Mouse (Mus musculus): ENCODE data around the gene Tmem158. TPM values are rescaled to one million over a fixed set of nuclear protein-coding genes. Genes with fewer than 3 reads are reported as not detected.

The Tmem158 gene
- polyA plus RNA-seq, 1 experiment = 12.8 TPM

DNA sequence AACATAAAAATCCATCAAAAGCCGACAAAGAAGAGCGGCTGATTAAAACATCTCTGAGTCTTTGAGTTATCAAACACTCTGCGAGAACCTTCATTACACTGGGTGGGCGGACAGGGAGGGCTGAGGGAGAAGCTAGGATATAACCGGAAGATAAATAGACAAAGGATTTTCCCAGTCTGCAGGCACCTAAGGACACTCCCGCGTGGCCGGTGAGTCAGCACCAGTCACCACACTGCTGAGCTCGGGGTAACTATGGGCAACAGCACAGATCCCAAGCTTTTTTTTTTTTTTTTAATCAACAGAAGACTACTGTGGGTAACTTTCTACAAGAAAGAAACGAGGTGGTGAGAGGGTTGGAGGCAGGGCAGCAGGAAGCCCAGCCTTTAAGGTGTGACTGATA, 16.6 kb downstream of the Tmem158 start:
- DNase-seq = no peak
- no peak for TF ChIP-seq POLR2A (IDR thresholded peaks at IDR 0.05; ENCODE audit: borderline replicate concordance, insufficient read depth, low read length)
- no peak for TF ChIP-seq CTCF (IDR thresholded peaks at IDR 0.05; ENCODE audit: borderline replicate concordance, insufficient read depth, low read depth, low read length)
- H3K4me1 ChIP-seq (ENCODE audit: control insufficient read depth, insufficient read depth, low read length) = no peaks in the 10 kb centered on the region
- H3K4me3 ChIP-seq (replicated peaks; ENCODE audit: insufficient read depth, low read depth, low read length) = no peak overlapping the region
- 51% methylated on average over 10 of the region's 10 CpGs for WGBS
- no peak overlapping the region for H3K27ac ChIP-seq (ENCODE audit: insufficient read depth, low read length)
- H3K27me3 ChIP-seq (ENCODE audit: control insufficient read depth, insufficient read depth, low read length) = no peaks in the 10 kb centered on the region

DNA sequence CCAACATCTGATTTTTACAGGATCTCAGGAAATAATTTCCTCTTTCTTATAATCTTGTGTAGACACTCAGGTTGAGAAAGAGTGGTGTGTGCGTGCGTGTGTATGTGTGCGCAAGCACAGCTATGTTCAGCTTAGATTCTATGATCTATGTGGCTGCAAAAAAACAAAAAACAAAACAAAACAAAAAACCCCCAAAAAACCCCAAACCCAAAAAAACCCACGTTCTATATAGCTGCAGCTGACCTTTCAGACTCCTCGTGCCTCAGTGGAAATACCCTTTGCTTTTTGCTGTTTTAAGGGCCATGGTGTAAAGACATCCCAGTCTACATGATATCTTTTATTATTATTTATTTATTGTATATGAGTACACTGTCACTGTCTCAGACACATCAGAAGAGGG, 19.4 kb downstream of the Tmem158 start:
- no peaks in the 10 kb centered on the region for H3K27me3 ChIP-seq (ENCODE audit: control insufficient read depth, insufficient read depth, low read length)
- no peak overlapping the region for H3K4me3 ChIP-seq (replicated peaks; ENCODE audit: insufficient read depth, low read depth, low read length)

DNA sequence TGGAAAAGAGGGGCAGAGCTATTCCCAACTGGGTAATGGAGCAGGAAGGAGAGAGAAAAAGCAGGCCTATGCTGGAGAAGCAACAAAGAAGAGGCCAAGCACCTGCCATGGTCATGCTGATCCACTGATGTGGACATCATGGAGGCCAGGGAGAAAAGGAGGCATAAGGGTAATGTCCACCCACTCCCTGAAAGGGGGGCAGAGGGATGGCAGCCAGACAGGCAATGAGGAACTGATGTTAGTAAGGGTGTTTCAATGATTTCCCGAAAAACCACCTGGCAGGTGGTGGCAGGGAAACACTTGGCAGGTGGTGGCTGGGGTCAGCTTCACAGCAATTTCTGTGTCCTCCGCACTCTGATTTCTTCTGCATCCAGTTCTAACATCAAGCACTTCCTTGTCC, 19.8 kb downstream of the Tmem158 start:
- WGBS = 60% methylated on average over 2 of the region's 2 CpGs
- no peak overlapping the region for H3K4me3 ChIP-seq (replicated peaks; ENCODE audit: insufficient read depth, low read depth, low read length)
- no peaks in the 10 kb centered on the region for H3K4me1 ChIP-seq (ENCODE audit: control insufficient read depth, insufficient read depth, low read length)
- H3K27ac ChIP-seq (ENCODE audit: insufficient read depth, low read length) = no peak overlapping the region
- TF ChIP-seq POLR2A (IDR thresholded peaks at IDR 0.05; ENCODE audit: borderline replicate concordance, insufficient read depth, low read length) (no peak), CTCF (IDR thresholded peaks at IDR 0.05; ENCODE audit: borderline replicate concordance, insufficient read depth, low read depth, low read length) (no peak)
- no peaks in the 10 kb centered on the region for H3K27me3 ChIP-seq (ENCODE audit: control insufficient read depth, insufficient read depth, low read length)
- DNase-seq = no peak

More for the DNA sequence above, 19.4 kb downstream of the Tmem158 start:
- no peak for DNase-seq
- H3K27ac ChIP-seq (ENCODE audit: insufficient read depth, low read length) = no peak overlapping the region
- WGBS = 94% methylated on average over 5 of the region's 5 CpGs
- H3K4me1 ChIP-seq (ENCODE audit: control insufficient read depth, insufficient read depth, low read length) = no peaks in the 10 kb centered on the region
- TF ChIP-seq CTCF (IDR thresholded peaks at IDR 0.05; ENCODE audit: borderline replicate concordance, insufficient read depth, low read depth, low read length) (no peak), POLR2A (IDR thresholded peaks at IDR 0.05; ENCODE audit: borderline replicate concordance, insufficient read depth, low read length) (no peak)

DNA sequence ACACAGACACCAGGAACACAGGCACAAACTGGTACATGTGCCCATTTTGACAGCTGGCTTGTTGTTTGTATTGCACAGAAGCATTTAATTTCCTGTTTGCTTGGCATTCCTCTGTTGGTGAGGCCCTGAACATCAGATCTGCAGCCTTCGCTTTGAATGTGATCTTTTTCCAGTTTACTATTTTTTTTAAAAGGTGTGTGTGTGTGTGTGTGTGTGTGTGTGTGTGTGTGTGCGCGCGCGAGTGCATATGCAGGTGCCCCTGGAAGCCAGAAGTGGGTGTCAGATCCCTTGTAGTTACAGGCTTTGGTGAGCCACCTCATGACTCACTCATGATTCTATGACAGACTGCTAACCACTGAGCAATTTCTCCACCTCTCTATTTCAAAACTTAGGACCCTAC, 20.3 kb downstream of the Tmem158 start:
- H3K27ac ChIP-seq (ENCODE audit: insufficient read depth, low read length) = no peak overlapping the region
- no peaks in the 10 kb centered on the region for H3K27me3 ChIP-seq (ENCODE audit: control insufficient read depth, insufficient read depth, low read length)
- no peaks in the 10 kb centered on the region for H3K4me1 ChIP-seq (ENCODE audit: control insufficient read depth, insufficient read depth, low read length)
- WGBS = 93% methylated on average over 5 of the region's 5 CpGs
- no peak overlapping the region for H3K4me3 ChIP-seq (replicated peaks; ENCODE audit: insufficient read depth, low read depth, low read length)
- no peak for DNase-seq
- TF ChIP-seq POLR2A (IDR thresholded peaks at IDR 0.05; ENCODE audit: borderline replicate concordance, insufficient read depth, low read length) = no peak

DNA sequence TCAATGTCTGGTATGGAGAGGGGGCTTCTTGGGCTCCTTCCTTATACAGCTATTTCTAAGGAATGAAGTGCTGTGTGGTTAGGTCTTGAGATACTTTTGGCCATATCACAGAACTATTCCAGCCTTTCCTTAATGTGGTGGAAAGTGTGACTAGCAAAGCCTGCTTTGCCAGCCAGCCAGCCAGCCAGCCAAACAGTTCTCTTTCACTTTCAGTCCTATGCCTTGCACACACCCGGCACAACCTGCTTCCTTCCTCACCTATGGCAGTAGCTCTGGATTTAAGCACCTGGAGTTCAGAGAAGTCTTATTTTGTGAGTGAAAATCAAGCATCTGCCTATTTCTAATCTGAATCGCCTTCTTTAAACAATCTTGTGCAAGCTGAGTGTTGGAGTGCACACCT, 20.9 kb downstream of the Tmem158 start:
- H3K4me1 ChIP-seq (ENCODE audit: control insufficient read depth, insufficient read depth, low read length) = no peaks in the 10 kb centered on the region
- DNase-seq = no peak
- H3K27me3 ChIP-seq (ENCODE audit: control insufficient read depth, insufficient read depth, low read length) = no peaks in the 10 kb centered on the region
- TF ChIP-seq CTCF (IDR thresholded peaks at IDR 0.05; ENCODE audit: borderline replicate concordance, insufficient read depth, low read depth, low read length) (no peak), POLR2A (IDR thresholded peaks at IDR 0.05; ENCODE audit: borderline replicate concordance, insufficient read depth, low read length) (no peak)
- no peak overlapping the region for H3K27ac ChIP-seq (ENCODE audit: insufficient read depth, low read length)
- H3K4me3 ChIP-seq (replicated peaks; ENCODE audit: insufficient read depth, low read depth, low read length) = no peak overlapping the region
- WGBS = 73% methylated on average over 2 of the region's 2 CpGs

DNA sequence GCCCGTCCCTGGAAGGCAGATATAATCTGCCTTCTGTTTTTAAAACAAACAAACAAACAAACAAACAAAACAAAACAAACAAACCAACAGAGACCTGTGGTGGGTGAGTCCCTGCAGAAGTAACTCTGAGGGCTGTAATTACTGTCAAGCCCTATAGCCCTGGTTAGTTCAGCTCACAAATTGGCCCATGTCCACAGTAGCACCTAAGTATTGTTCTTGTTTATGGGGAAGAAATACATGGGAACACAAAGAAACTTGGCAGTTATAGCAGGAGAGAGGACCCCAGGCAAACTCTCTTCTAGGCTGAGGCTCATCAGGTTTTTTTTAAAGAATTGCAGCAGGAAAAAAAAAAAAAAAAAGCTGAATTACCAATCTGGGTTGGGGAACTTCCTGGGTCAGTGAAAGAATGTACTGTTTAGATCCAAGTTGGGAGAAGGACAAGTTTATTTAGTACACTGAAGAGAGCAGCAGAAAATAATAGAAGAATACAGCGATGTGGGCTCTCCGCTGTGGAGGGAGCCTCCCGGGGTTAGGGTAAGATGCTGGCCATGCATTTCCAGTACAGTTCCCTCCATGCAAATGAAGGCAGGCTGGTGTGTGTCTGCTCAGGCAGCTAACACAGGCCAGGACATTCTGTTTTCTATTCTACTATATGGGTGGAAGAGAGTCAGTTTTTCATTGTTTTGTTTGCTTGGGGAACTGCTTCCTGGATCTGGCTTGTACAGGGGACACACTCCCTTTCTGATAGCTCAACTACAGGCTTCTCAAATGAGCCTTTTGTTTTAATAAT, 22.1 kb downstream of the Tmem158 start:
- no peak for DNase-seq
- no peak for TF ChIP-seq CTCF (IDR thresholded peaks at IDR 0.05; ENCODE audit: borderline replicate concordance, insufficient read depth, low read depth, low read length)
- TF ChIP-seq POLR2A (IDR thresholded peaks at IDR 0.05; ENCODE audit: borderline replicate concordance, insufficient read depth, low read length) = no peak
- H3K27ac ChIP-seq (ENCODE audit: insufficient read depth, low read length) = no peak overlapping the region

DNA sequence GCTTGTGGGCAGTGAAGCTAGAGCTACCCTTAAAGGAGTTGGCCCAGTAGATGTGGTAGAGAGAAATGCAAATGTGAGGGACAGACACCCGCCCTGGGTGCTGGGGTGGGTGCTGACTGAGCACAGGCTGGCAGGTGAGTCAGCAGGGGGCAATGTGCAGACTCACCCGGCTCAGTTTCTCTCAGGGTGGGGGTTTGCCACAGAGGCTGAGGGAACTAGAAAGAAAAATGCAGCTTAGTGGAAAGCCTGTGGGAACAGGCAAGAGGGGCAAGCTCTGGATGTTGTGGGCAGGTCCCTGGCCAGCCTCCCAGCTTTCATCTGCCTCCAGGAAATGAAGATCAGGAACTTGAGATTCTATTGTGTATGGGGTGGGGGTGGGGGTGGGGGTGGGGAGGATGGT, 22.8 kb downstream of the Tmem158 start:
- DNase-seq = no peak
- WGBS = 30% methylated on average over 2 of the region's 2 CpGs
- Histone ChIP-seq H3K4me1 (ENCODE audit: control insufficient read depth, insufficient read depth, low read length) (no peaks in the 10 kb centered on the region), H3K27ac (ENCODE audit: insufficient read depth, low read length) (no peak overlapping the region), H3K4me3 (replicated peaks; ENCODE audit: insufficient read depth, low read depth, low read length) (no peak overlapping the region), H3K27me3 (ENCODE audit: control insufficient read depth, insufficient read depth, low read length) (no peaks in the 10 kb centered on the region)
- TF ChIP-seq CTCF (IDR thresholded peaks at IDR 0.05; ENCODE audit: borderline replicate concordance, insufficient read depth, low read depth, low read length) (no peak), POLR2A (IDR thresholded peaks at IDR 0.05; ENCODE audit: borderline replicate concordance, insufficient read depth, low read length) (no peak)

More for the DNA sequence above, 22.1 kb downstream of the Tmem158 start:
- no peak overlapping the region for H3K4me3 ChIP-seq (replicated peaks; ENCODE audit: insufficient read depth, low read depth, low read length)
- H3K4me1 ChIP-seq (ENCODE audit: control insufficient read depth, insufficient read depth, low read length) = no peaks in the 10 kb centered on the region
- WGBS = 32% methylated on average over 4 of the region's 4 CpGs
- no peaks in the 10 kb centered on the region for H3K27me3 ChIP-seq (ENCODE audit: control insufficient read depth, insufficient read depth, low read length)

DNA sequence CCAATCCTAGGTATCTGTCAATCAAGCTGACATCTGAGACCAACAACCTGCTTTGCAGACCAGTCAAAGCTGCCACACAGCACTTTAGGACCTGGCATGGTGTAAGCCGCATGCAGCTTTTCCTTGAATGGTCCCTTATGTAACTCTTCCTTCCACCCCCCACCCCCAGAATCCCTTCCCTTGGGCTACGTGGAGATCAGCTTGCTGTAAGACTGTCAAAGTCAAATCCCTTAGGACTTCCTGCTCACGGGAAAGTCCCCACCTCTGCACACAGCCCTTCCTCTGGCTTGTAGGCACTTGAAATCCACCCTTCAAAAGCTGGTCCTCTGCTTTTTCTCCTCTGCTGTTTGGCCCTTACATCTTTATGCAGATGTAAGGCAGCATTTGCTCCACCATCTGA, 24.9 kb downstream of the Tmem158 start:
- Histone ChIP-seq H3K4me1 (ENCODE audit: control insufficient read depth, insufficient read depth, low read length) (no peaks in the 10 kb centered on the region), H3K27ac (ENCODE audit: insufficient read depth, low read length) (no peak overlapping the region), H3K27me3 (ENCODE audit: control insufficient read depth, insufficient read depth, low read length) (no peaks in the 10 kb centered on the region), H3K4me3 (replicated peaks; ENCODE audit: insufficient read depth, low read depth, low read length) (no peak overlapping the region)
- 40% methylated on average over 3 of the region's 3 CpGs for WGBS
- no peak for TF ChIP-seq POLR2A (IDR thresholded peaks at IDR 0.05; ENCODE audit: borderline replicate concordance, insufficient read depth, low read length)
- no peak for TF ChIP-seq CTCF (IDR thresholded peaks at IDR 0.05; ENCODE audit: borderline replicate concordance, insufficient read depth, low read depth, low read length)
- DNase-seq = no peak

Measured in cerebellum, adult 2 months (tissue).